Mouse (Mus musculus) heart, postnatal 14 days (tissue): Measurements from ENCODE around the gene Zbtb24. TPM values are rescaled to one million over a fixed set of nuclear protein-coding genes. Genes with fewer than 3 reads are reported as not detected.
"Not testable (repeated sequence)": the region's sequence is repeated elsewhere in the genome, so short reads cannot be mapped to it uniquely, and the experiment has no call there.

Experiments
- DNase-seq, 2 experiments: peaks; one replicate each; pipeline ENCODE4 v3.0.0; 2021 to 2022
- intact Hi-C: fragments of 180-260 bp; cut with DNase I; formaldehyde crosslinking; loops from one replicate; pipeline ENCODE4 v1.15.1; 2025
- long read RNA-seq, 2 experiments: library from polyadenylated mRNA; stranded (forward); transcript quantifications; one replicate each; pipeline ENCODE4 v2.0.0; 2021
- total RNA-seq, 2 experiments: library from RNA; stranded (reverse); gene quantifications; 2 replicates each; pipeline ENCODE4 v1.2.3; 2021

The Zbtb24 gene
- total RNA-seq, result 1 to 10 TPM; 9.6 to 9.8 TPM
- long read RNA-seq, experiment 1, partial matches to known transcripts, result 0 of 5 reads
- long read RNA-seq, experiment 1, other reads (novel, unspliced or antisense), result 0 of 5 reads
- long read RNA-seq, experiment 2, transcript Zbtb24-201 (7 exons, 2,844 nt), result major isoform, 5 of 5 reads
- long read RNA-seq, experiment 2, partial matches to known transcripts, result 0 of 5 reads
- long read RNA-seq, experiment 2, other reads (novel, unspliced or antisense), result 0 of 5 reads

- DNase-seq, result peak; percentile 97
- intact Hi-C loops, result loop anchor here (10.0 kb wide), 2 partner anchors 55 to 145 kb away; partner anchors contain the start of genes Ak9 and Fig4
Measured at GRCm38 (mm10) chr10:41450137-41450670, at the start of gene Zbtb24. Zbtb24 (plus strand) TSS chr10:41450383.

- intact Hi-C loops, result loop anchor here (10.0 kb wide), 1 partner anchor 396 kb away; no protein-coding TSS in a partner anchor
- no peak for DNase-seq
Measured at GRCm38 (mm10) chr10:41401097-41401496, 49.1 kb upstream of the Zbtb24 start.

- no peak for DNase-seq
- intact Hi-C loops, result loop anchor here (10.0 kb wide), 1 partner anchor 399 kb away; no protein-coding TSS in a partner anchor
Measured at GRCm38 (mm10) chr10:41403364-41403763, 46.8 kb upstream of the Zbtb24 start.

- intact Hi-C loops, result loop anchor here (10.0 kb wide), 1 partner anchor 399 kb away; no protein-coding TSS in a partner anchor
- no peak for DNase-seq
Measured at GRCm38 (mm10) chr10:41403893-41404612, 46.1 kb upstream of the Zbtb24 start.

GRCm38 (mm10) chr10:41410176-41410575 is 40.0 kb upstream of the Zbtb24 start:
- intact Hi-C loops, DNase-seq: not testable (repeated sequence)

GRCm38 (mm10) chr10:41410821-41411220 is 39.4 kb upstream of the Zbtb24 start:
- DNase-seq, intact Hi-C loops: not testable (repeated sequence)

- DNase-seq, intact Hi-C loops: not testable (repeated sequence)
Measured at GRCm38 (mm10) chr10:41413471-41413870, 36.7 kb upstream of the Zbtb24 start.

GRCm38 (mm10) chr10:41415368-41415767 is 34.8 kb upstream of the Zbtb24 start:
- intact Hi-C loops, DNase-seq: not testable (repeated sequence)

GRCm38 (mm10) chr10:41420496-41421200 is 29.5 kb upstream of the Zbtb24 start:
- no peak for DNase-seq
- intact Hi-C loops, result no loop called here

- no peak for DNase-seq
- intact Hi-C loops, result no loop called here
Measured at GRCm38 (mm10) chr10:41423681-41424080, 26.5 kb upstream of the Zbtb24 start.

- no peak for DNase-seq
- intact Hi-C loops, result no loop called here
Measured at GRCm38 (mm10) chr10:41426368-41426767, 23.8 kb upstream of the Zbtb24 start.

GRCm38 (mm10) chr10:41434624-41435023 is 15.6 kb upstream of the Zbtb24 start:
- DNase-seq, result peak; percentile 51 to 70
- intact Hi-C loops, result loop anchor here (10.0 kb wide), 1 partner anchor 250 kb away; no protein-coding TSS in a partner anchor

- intact Hi-C loops, result loop anchor here (10.0 kb wide), 1 partner anchor 250 kb away; no protein-coding TSS in a partner anchor
- no peak for DNase-seq
Measured at GRCm38 (mm10) chr10:41435141-41435540, 15.0 kb upstream of the Zbtb24 start.

- intact Hi-C loops, result no loop called here
- no peak for DNase-seq
Measured at GRCm38 (mm10) chr10:41448216-41448615, 2.0 kb upstream of the Zbtb24 start.

- DNase-seq, result peak in 1 of 2 experiments; percentile 24
- intact Hi-C loops, result loop anchor here (10.0 kb wide), 2 partner anchors 55 to 145 kb away; partner anchors contain the start of genes Ak9 and Fig4
Measured at GRCm38 (mm10) chr10:41449684-41450083, 499 bp upstream of the Zbtb24 start.

- DNase-seq, result no peak
- intact Hi-C loops, result loop anchor here (10.0 kb wide), 2 partner anchors 54 to 146 kb away; partner anchors contain the start of genes Ak9 and Fig4
Measured at GRCm38 (mm10) chr10:41450780-41451522, 768 bp downstream of the Zbtb24 start.

GRCm38 (mm10) chr10:41451656-41452055 is 1.5 kb downstream of the Zbtb24 start:
- DNase-seq, result no peak
- intact Hi-C loops, result loop anchor here (10.0 kb wide), 2 partner anchors 53 to 147 kb away; partner anchors contain the start of genes Ak9 and Fig4

- DNase-seq, result no peak
- intact Hi-C loops, result loop anchor here (10.0 kb wide), 2 partner anchors 52 to 148 kb away; partner anchors contain the start of genes Ak9 and Fig4
Measured at GRCm38 (mm10) chr10:41452791-41453190, 2.6 kb downstream of the Zbtb24 start.

GRCm38 (mm10) chr10:41459990-41460389 is 9.8 kb downstream of the Zbtb24 start:
- intact Hi-C loops, result loop anchor here (10.0 kb wide), 2 partner anchors 45 to 155 kb away; partner anchors contain the start of genes Ak9 and Fig4
- no peak for DNase-seq
